Mouse (Mus musculus) cortical plate, adult 2 months (tissue): Measurements from ENCODE around the gene Ndc1. TPM values are rescaled to one million over a fixed set of nuclear protein-coding genes. Genes with fewer than 3 reads are reported as not detected.
"Not testable (repeated sequence)": the region's sequence is repeated elsewhere in the genome, so short reads cannot be mapped to it uniquely, and the experiment has no call there.

Source experiments
- H3K27ac ChIP-seq: fragments of 200-500 bp; 2 replicates; pipeline ENCODE4 v1.5.1; 2012; ENCODE audit warnings: low read length, control low read depth, inconsistent platforms; ENCODE audit not compliant: insufficient read depth
- H3K4me1 ChIP-seq: fragments of 200-500 bp; 2 replicates; pipeline ENCODE4 v1.6.1; 2011; ENCODE audit warnings: low read length; ENCODE audit not compliant: control insufficient read depth, insufficient read depth
- H3K4me3 ChIP-seq: fragments of 200-500 bp; 2 replicates; pipeline ENCODE4 v1.5.1; 2011; ENCODE audit warnings: mild to moderate bottlenecking, low read length, control low read depth; ENCODE audit not compliant: insufficient read depth
- CTCF ChIP-seq: fragments of 200-500 bp; IDR thresholded peaks from 2 replicates; pipeline ENCODE4 v1.5.1; 2011; ENCODE audit warnings: mild to moderate bottlenecking, control low read depth, low read length; ENCODE audit not compliant: insufficient read depth; ENCODE audit errors: extremely low read depth
- POLR2A ChIP-seq: fragments of 200-500 bp; IDR thresholded peaks from 2 replicates; pipeline ENCODE4 v1.6.1; 2011; ENCODE audit warnings: mild to moderate bottlenecking, low read length, control low read depth; ENCODE audit not compliant: insufficient read depth; ENCODE audit errors: extremely low read depth
- polyA plus RNA-seq: library from polyadenylated mRNA; depleted of rRNA; stranded (reverse); fragments of >200 nt; gene quantifications from 2 replicates; pipeline ENCODE4 v1.2.3, GENCODE M21; 2012

Ndc1 gene
- polyA plus RNA-seq, 1 experiment: 11.4 TPM

DNA sequence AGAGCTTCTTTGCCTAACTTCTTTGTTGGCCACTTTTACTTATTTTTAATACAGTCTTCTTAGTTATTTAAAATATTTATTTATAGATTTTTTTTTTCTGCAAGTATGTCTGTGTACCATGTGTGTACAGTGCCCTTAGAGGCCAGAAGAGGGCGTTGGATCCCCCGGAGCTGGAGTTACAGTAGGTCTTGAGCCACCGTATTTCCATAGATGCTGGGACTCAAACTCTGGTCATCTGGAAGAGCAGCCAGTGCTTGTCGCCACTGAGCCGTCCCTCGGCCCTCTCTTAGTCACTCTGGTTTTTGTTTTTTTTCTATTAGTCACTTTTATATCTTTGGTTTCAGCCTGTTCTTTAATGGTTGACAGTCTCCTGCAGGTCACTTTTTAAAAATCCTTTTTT is 4.0 kb upstream of the Ndc1 start:
- TF ChIP-seq POLR2A (no peak), CTCF (no peak)
- Histone ChIP-seq H3K4me3 (no peak overlapping the region), H3K27ac (no peak overlapping the region), H3K4me1 (peaks cover 3% of the 10 kb centered on the region; the same call in 1 of the 2 replicates)

DNA sequence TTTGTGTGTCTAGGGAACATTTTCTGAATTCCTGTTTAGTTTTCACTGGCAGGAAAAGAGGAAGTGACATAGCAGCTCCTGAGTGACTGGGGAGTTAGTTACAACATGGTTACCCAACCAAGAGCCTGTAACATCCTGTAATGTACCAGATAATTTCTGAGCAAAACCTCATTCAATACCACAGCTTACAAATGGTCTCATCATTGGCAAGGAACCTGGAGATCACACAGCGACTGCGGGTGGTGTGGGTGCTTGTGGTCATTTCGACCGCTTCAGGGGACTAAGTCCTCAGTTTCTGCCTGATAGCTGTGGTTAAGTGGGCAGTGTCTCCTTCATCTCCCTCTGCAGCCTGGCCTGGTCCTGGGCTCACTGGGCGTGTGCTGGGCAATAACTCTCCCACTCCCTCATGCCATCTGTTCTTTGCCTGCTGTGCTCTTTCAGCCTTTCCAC is 3.4 kb upstream of the Ndc1 start:
- Histone ChIP-seq H3K4me3 (no peak overlapping the region), H3K27ac (no peak overlapping the region), H3K4me1 (peaks cover 3% of the 10 kb centered on the region; the same call in 1 of the 2 replicates)
- no peak for TF ChIP-seq POLR2A
- TF ChIP-seq CTCF: no peak

DNA sequence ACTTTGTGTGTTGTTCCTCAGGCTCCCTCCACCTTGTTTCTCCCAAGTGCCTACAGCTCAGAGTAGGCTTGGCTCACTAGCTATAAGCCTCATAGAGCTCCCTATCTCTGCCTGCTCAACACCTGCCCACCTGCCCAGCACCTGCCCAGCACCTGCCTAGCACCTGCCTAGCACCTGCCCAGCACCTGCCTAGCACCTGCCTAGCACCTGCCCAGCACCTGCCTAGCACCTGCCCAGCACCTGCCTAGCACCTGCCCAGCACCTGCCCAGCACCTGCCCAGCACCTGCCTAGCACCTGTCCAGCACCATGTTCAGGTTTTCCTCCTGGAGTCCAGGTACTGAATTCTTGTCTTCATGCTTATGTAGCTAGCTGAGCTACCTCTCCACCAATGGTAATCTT is 1.2 kb upstream of the Ndc1 start:
- not testable (repeated sequence) for H3K4me1 ChIP-seq, H3K27ac ChIP-seq, H3K4me3 ChIP-seq

DNA sequence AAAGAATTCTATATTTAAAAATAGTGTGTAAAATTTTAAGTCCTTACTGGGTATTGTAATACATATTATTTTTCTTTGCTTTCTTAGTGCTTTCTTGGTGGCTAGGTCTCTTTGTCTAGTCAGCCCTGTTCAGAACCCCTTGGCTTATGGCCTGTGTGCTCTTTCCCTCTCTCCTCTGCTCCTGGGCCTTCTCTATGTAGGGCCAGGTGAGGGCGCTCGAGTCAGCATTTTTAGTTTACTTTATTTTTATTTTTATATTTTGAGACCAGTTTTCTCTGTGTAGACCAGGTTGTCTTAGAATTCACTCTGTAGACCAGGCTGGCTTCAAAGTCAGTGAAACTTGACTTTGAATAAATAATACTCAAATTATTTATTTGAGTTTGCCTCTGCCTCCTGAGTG is 4.7 kb downstream of the Ndc1 start:
- TF ChIP-seq POLR2A (no peak), CTCF (peak; percentile 29)
- Histone ChIP-seq H3K4me3 (no peak overlapping the region), H3K27ac (no peak overlapping the region), H3K4me1 (peaks cover 3% of the 10 kb centered on the region; the same call in 1 of the 2 replicates)

DNA sequence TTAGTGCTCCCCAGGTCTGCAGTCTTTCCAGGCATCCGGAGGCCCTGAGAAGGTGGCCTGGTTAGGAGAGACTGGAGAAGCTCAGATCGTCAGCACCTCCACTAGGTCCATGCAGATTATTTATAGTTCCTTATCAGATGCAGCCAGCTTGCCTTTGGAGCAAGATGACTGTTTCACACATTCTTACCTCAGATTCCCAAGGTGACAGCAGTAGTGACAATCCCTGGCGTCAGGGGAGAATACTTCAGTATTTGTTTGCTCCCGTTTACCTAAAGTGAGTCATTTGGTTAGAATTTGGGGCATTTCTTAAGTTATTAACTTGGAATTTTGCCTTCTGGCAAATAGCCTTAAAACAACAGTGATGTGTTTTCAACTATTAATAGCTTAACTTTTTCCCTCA is 7.1 kb downstream of the Ndc1 start:
- no peak overlapping the region for H3K4me3 ChIP-seq
- no peak overlapping the region for H3K27ac ChIP-seq
- H3K4me1 ChIP-seq: no peaks in the 10 kb centered on the region
- no peak for TF ChIP-seq CTCF
- no peak for TF ChIP-seq POLR2A

DNA sequence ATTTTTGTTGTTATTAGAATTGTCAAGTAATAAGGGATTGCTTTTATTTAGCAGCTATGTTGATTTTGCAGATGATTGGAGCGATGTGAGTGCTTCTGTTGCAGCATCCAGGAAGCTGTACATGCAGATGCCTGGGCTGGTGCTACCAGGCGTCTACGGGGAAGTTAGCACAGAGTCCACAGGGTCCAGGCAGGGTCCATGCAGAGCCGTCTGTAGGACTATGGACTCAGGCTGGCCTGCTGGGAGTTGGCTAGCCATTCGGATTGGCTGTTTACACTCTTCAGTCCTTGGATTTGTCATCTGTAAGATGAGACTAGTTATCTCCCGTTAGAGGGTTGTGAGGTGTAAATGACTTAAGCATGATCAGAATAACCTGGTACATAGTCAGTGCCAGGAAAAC is 11.4 kb downstream of the Ndc1 start:
- TF ChIP-seq CTCF: no peak
- TF ChIP-seq POLR2A: no peak
- H3K4me3 ChIP-seq: no peak overlapping the region
- H3K27ac ChIP-seq: no peak overlapping the region
- no peaks in the 10 kb centered on the region for H3K4me1 ChIP-seq

DNA sequence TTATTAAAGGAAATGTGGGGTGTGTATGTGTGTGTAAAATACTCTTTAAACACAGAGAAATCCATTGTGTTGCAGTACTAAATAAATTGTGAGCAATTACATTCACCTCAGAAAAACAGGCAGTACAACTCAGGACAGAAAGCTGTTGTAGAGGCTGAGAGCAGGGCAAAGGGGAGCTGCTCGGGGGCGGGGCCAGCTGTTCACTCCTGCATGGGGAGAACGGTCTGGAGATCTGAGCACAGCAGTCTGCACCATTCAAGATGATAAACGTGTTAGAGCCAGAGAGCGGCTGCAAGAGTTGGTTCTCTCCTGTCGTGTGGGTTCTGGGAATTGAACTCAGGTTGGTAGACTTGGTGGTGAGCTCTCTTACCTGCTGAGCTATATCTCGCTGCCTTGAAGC is 13.3 kb downstream of the Ndc1 start:
- Histone ChIP-seq H3K27ac (no peak overlapping the region), H3K4me3 (no peak overlapping the region), H3K4me1 (no peaks in the 10 kb centered on the region)
- TF ChIP-seq POLR2A (no peak), CTCF (no peak)

DNA sequence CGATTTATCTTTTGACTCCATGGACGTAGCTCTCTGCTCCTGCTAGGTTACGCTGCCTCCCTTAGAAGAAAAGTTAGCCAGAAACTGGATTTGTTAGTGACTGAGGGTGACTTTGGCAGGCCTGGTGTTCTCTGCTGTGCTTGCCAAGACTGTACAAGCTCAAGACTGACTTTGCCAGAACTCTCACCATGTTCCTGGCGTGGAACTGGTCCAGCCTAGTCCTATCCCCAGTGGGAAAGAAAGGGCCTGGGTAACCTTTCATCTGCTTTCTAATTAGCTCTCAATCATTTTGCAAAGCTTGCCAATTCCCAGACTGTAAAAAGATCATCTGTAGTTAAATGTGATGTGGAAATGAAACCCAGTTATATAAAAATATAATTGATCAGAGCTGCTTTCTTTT is 19.5 kb downstream of the Ndc1 start:
- H3K27ac ChIP-seq: no peak overlapping the region
- no peak for TF ChIP-seq CTCF
- TF ChIP-seq POLR2A: no peak

DNA sequence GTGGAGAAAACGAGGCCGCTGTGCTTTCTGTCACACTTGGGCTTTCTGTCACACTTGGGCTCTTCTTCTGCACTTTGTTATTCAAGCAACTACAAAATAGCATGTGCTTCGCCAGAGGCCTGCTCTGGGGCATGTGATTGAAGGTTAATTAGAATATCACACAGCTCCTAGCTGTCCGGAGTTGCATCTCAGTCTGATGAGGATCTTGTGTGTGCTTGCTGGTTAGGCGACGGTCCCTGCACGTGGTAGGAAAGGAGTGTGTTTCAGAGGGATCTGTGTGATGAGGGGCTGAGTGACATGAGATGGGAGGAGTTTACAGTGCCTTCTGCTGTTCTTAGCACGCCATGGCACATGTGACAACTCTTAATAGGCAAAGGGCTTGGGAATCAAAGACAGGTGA is 19.9 kb downstream of the Ndc1 start:
- H3K4me1 ChIP-seq: no peaks in the 10 kb centered on the region; the same call in 1 of the 2 replicates
- no peak overlapping the region for H3K4me3 ChIP-seq
- TF ChIP-seq CTCF: no peak
- TF ChIP-seq POLR2A: no peak
- no peak overlapping the region for H3K27ac ChIP-seq

More for the DNA sequence above, 19.5 kb downstream of the Ndc1 start:
- Histone ChIP-seq H3K4me1 (no peaks in the 10 kb centered on the region; the same call in 1 of the 2 replicates), H3K4me3 (no peak overlapping the region)

DNA sequence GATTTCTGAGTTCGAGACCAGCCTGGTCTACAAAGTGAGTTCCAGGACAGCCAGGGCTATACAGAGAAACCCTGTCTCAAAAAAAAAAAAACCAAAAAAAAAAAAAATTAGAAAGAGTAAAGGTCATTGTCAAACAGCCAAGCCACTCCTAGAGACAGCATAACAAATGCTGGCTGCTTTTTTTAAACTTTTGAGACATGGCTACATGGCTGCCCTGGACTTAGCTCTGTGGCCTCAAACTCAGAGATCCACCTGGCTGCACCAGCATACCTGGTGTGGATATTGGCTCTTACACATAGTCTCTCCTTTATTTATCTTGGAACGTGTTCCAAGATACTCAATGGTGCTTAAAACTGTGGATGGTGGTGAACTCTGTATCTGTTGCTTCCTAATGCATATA is 20.7 kb downstream of the Ndc1 start:
- H3K27ac ChIP-seq: no peak overlapping the region
- H3K4me1 ChIP-seq: no peaks in the 10 kb centered on the region; the same call in 1 of the 2 replicates
- no peak overlapping the region for H3K4me3 ChIP-seq
- no peak for TF ChIP-seq POLR2A
- no peak for TF ChIP-seq CTCF

DNA sequence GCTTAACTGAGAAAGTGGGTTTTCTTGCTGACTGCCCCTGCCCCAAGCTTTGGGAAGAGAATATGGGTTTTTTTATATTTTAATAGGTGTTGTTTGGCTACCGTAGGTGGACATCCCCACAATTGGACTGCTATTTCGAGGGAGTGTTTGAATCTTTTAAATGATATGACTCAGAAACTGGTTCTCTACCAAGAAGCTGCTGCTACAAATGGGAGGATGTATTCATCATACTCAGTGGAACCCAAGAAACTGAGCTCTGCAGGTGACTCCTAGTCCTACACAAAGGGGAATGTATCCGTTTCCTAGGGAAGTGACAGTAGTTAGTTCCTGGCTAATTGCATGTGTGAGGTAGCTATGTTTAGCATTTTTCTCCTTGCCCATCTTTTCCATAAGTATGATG is 21.8 kb downstream of the Ndc1 start:
- H3K4me3 ChIP-seq: no peak overlapping the region
- H3K4me1 ChIP-seq: no peaks in the 10 kb centered on the region; the same call in 1 of the 2 replicates
- H3K27ac ChIP-seq: no peak overlapping the region
- no peak for TF ChIP-seq CTCF
- TF ChIP-seq POLR2A: no peak
